Mouse (Mus musculus) right cerebral cortex, postnatal 4 days (tissue): Measurements from ENCODE around the gene Emilin2.
"Not testable (repeated sequence)": the region's sequence is repeated elsewhere in the genome, so short reads cannot be mapped to it uniquely, and the experiment has no call there.

Source experiments
- DNase-seq: peaks from one replicate; pipeline ENCODE4 v3.0.0-alpha.2; 2022

Gene Emilin2

DNA sequence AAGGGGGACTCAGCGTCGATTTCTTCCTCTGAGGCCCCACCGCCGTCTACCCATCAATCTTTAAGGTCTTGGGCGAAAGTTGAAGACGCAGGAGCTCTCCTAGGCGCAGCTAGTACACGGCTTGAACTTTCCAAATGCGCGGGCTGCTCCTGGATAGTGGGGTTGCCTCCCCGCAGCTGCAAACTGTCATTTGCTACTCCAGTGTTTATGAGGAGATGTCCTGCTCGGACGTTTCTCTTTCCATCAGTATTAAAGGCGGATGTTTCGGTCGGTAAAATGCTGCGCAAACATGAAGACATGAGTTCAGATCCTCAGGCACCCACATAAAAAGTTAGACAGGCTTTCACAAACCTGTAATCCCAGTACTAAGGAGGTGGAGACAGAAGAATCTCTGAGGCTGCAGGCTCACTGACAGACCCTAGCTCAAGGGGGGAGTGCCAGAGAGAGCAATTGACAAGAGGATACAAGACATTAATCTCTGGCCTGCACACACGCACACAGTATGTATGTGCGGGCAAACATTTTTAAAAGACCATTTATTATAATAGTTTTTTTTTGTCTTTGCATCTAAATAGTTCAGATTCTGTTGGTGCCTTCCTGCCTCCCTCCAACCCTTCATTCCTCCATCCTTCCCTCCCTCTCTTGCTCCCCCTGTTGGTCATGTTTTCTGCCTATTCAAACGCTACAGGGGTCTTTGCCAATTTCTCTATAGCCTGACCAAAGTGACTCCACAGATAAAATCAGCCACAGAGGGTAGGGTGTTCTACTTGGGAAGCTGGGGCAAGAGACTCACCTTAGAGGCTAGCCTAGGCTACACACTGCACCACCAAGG, at the start of gene Emilin2:
Gene Emilin2 (minus strand): TSS at position 639 of the 832 bp plus-strand sequence.
- DNase-seq: no peak

DNA sequence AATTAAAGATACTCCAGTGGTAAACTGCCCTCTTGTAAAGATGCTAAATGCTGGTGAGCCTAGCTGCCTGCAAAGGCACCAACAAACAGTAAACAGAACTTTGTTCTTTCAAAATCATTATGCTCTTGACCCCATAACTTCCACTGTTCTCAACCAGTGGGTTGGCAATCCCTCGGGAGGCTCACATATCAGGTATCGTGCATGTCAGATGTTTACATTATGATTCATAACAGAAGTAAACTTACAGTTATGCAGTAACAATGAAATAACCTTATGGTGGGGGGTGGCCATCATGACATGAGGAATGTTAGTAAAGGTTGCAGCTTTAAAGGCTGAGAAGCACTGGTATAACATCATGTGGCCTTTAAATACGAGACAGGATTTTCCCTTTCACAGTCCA, 43.7 kb upstream of the Emilin2 start:
- no peak for DNase-seq

DNA sequence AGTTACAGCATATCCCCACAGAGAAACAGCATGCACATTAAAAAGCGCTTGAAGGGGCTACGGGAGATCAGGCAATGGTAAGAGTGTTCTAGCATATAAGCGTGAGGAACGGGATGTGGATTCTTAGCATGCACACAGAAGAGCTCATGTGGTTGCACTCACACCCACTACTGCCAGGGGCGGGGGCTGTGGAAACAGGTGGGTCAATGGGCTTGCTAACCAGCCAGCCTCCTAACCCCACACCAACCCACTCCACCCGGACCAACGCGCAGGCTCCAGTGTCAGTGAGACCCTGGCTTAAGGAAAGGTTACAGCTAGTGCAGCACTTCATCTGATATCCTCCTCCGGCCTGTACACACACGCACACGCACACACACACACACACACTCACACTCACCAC, 42.4 kb upstream of the Emilin2 start:
- DNase-seq: no peak

DNA sequence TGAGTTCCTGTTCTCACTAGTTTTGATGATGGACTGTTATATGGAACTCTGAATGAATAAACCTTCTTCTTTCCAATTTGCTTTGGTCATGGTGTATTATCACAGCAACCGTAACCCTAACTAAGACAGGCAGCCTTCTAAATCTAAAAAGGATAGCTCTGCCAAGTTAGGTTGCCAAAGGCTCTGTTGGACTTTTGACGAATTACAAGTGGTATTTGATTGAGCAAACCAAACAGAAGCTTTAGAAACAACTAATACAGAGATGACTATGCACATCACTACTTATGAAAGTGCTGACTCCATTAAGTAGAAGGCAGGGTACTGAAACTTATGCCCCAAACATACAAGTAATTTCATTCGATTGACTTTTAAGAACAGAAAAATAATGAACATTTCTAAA, 36.4 kb upstream of the Emilin2 start:
- DNase-seq: no peak

DNA sequence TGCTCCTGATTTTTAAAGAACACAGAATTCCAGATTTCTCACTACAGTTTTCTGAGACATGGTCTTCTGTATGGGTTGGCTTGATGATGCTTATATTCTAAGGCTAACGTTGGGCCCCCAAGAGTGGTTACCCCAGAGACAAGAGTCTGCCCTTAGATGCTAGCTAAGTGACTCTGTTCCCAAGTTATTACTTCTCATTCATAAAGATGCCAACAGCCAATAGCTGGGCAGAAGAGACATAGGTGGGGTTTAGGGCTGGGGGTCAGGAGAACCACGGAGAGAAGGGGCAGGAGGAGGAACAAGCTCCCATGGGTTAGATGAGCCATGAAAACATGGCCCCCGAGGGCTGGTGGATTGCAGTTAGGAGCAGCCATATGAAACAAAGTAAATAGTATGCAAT, 30.2 kb upstream of the Emilin2 start:
- no peak for DNase-seq

DNA sequence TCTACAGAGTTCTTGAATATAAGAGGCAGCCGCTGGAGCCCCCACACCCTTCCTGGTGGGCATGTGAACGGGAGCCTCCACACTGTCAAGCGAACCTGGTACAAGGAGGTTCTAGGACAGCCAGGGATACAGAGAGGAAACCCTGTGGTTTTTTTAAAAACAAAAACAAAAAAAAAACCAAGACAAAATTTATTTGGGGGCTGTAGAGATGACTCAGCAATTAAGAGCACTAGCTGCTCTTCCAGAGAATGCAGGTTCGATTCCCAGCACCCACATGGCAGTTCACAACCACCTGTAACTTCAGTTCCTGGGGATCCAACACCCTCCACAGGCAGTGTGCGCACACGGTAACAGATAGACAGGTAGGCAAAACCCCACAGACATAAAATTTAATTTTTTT, 26.8 kb upstream of the Emilin2 start:
- no peak for DNase-seq

DNA sequence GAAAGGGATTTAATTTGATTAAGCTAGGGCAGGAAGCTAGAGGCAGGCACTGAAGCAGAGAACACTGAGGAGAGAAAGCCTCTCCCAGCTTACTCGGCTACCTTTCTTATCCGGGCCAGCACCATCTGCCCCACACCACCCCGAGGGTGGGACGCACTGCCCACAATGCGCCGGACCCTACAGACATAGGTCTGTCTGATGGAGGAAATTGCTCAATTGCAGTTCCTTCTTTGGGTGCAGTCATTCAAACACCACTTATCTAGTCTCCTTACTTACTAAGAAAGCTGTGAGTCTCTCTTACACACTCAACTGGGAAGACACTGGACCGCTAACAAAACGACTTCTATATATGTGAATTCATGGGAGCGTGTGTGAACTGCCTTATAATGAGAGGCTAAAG, 25.8 kb upstream of the Emilin2 start:
- DNase-seq: no peak

DNA sequence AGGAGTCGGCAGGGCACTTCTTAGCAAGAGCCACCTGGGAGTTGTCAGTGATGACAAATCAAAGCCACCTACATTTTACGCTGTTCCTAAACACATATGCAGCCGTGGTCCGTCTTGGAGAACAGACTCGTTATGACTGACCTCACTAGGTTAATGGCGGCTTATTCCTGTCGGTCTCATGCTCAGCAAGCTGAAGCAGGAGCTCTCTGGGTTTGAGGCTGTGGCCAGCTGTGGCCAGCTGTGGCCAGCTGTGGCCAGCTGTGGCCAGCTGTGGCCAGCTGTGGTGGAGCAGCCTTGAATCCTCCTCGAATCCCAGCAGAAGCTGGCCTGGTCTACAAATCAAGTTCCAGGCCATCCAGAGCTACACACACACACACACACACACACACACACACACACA, 24.6 kb upstream of the Emilin2 start:
- DNase-seq: no peak

DNA sequence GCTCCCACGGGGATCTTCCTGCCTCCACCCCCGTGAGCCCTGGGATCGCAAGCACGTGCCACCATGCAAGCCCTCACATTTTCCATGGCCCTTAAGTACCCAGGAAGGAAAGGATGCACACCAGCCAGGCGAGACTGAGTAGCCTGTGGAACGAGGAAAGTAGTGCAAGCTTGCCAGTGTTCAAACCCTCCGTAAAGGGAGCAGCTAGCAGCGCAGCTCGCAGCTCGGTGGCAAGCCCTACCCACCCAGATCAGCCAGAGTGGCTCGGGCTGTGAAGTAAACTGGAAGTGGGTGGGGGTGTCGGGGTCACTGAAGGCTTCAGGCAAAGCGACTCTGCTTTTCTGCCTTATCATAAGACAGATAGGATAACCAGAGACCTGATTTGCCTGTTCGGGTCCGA, 20.5 kb upstream of the Emilin2 start:
- no peak for DNase-seq

DNA sequence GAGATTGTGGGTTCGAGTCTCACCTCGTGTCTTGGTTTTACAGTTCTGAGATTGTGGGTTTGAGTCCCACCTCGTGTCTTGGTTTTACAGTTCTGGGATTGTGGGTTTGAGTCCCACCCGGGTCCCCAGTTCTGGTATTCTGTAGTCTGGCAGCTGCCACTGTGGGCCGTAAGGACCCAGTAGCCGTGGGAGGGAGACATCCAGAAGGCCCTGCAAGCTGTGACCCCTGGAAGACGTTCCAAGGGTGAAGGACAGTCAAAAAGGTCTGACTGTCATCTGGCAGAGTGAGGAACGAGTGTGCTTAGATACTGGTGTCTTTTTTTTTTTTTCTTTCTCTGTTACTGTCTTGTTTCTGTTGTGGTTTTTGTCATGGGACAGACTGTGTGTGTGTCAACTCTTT, 9.0 kb upstream of the Emilin2 start:
- not testable (repeated sequence) for DNase-seq

DNA sequence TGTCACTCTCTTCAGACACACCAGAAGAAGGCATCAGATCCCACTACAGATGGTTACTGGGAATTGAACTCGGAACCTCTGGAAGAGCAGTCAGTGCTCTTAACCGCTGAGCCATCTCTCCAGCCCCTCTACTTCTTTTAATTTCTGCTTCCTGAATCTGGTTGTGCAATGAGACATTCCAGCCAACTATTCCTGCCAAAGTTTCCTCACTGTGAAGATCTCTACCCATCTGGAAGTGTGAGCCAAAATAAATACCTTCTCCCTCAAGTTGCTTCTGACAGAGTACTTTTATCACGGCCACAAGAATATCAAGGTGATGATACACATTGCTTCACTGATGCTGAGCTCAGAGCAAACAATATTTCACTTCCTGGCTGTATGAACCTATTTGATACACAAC, 7.6 kb upstream of the Emilin2 start:
- DNase-seq: no peak

DNA sequence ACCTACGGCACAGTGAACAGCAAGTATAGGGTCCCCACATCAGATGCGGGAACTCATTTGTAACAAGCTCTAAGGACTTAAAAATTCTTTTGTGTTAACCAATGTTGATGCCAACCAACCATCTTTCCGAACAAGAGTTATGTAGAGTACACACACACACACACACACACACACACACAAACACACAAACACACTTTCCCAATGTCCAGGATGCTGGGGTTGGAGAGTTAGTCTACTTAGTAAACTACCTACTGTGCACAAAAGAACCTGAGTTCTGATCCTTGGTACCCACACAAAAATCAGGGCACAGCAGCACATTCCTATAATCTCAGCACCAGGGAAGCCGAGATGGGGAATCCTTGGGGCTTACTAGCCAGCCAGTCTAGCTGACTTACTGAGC, 5.8 kb upstream of the Emilin2 start:
- DNase-seq: no peak

DNA sequence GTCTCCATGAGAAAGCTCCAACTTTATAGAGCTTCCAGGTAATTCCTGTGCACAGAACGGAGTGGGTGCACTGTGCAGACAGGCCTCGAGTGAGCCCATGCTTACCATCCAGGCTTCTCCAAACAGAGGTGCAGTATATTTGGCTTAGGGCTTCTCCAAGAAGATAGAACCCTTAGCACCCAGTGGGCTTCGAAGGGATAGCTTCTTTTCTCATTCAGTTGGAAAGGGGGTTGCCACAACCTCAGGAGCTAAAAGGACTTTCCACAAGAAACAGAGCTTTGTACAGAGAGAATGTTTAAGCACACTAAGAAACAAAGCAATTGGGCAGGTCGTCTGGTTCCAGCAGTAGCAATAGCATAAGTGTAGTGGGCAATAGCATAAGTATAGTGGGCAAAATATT, 2.5 kb upstream of the Emilin2 start:
- no peak for DNase-seq

DNA sequence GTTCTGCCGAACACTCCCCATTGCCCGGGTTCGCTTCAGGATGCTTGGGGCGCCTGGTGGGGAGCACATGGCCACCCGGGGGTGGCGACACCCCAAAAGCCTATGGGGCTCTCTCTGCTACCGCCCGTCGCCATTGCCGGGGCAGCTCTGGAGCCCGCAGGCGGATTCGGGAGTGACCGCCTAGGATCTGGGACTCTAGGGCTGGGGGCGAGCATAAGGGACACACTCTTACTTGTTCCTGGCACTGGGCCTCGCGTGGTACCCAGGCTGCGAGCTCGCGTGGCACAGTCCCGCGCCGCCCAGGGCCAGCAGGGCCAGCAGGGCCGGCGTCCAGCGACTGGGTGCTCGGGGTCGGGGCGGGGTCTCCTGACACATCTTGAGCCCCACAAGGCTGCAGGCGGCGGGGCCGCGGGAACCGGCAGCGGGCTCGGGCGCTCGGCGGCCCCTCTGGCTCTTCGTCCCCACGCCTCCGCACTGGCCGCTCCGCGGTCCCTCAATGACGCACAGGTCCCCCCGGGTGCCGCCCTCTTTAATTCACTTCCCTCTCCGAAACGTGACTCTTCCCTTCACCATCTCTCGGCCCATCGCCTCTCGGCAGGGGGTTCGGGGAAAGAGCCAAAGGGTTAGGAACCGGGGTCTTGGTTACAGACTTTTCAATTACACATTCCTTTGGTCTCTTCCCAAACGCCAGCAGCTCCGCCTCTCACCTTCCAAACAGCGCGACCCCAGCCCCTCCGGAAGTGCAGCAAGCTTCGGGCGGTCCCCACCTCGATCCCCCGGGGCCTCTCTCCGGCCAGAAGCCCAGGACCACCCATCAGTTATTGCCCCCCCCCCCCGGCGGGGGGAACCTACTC, 1.1 kb downstream of the Emilin2 start:
- DNase-seq: peak; percentile 25

DNA sequence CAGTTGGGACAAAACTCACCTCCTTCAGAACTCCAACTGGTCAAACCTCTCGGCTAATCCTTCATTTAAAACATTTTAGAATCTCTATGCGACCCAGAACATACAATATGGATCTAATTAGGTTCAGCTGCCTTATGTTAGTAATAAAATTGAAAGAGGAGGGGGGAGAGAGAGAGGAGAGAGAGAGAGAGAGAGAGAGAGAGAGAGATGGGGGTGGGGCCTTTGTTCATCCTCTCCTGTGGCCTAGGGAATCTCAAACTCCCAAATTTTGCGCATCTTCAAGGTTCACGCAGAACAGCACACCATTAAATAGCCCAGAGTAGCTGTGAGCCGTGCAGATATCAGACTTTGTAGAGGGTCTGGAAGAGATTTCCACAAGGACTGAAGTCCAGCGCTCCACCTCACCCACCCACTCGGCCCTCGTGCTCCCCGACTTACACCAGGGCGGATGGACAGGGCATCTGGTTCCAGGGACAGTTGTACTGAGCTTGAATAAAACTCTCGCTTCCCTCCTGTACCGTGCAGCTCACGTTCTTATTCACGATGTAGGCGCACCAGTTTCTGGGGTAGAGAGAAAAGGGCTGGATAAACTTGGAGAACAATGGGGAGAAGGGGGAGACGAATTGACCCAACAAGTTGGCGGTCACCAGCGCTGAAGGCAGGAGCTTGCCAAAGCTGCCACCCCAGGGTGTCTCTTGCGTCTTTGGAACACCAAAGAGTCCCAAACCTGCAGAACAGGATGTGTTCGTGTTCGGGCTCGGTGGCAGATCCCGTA, 1.9 kb downstream of the Emilin2 start:
- DNase-seq: no peak

DNA sequence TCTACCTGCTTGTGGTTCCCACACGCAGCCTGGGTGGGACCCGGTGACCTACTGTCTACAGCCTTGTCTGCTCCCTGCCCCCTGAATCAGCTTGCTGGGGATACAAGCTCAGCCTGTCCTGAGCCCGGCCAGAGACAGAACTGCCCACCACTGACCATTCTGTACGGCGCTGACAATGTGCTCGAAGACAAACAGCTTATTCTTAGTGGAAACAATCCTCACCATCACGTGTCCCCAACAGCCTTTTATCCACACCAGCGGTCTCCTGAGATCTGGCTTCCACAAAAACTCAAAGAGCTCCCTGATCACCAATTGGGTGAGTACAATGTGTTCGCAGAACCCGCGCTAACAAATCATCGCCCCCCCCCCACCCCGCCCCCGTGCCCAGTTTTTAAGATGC, 2.6 kb downstream of the Emilin2 start:
- no peak for DNase-seq

DNA sequence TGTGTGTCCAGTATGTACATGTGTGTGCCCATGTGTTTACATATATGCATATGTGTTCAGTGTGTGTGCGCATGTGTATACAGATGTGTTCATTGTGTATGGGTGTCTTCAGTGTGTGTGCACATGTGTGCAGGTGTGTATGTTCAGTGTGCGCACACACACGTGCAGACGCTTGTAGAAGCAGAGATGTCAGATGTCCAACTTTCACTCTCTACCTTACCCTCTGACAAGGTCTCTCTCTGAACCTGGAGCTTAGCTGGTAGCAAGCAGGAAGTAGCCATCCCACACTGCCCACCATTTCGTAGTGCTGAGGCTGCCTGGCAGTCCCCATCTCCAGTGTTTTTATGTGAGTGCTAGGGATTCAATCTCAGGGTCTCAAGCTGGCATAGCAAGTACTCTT, 3.5 kb downstream of the Emilin2 start:
- no peak for DNase-seq

DNA sequence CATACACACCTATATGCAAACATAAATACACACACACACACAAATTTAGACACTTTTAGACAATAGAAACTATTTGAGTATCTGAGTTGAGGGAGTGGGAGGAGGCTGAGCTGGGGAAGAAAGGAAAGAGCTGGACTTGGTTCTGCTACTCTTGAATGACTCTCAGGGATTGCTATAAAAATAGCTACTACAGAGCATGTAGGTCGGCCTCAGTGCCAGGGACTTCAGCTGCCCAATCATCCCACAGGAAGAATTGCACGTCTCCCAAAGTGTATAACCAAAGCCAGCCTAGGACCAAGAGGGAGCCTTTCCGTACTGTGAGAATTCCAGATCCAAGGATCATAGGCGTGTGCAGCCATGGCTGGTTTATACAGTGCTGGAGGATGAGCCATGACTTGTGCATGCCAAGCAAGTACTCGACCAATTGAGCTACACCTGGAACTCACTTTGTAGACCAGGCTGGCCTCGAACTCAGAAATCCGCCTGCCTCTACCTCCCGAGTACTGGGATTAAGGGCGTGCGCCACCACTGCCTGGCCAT, 4.5 kb downstream of the Emilin2 start:
- DNase-seq: no peak

DNA sequence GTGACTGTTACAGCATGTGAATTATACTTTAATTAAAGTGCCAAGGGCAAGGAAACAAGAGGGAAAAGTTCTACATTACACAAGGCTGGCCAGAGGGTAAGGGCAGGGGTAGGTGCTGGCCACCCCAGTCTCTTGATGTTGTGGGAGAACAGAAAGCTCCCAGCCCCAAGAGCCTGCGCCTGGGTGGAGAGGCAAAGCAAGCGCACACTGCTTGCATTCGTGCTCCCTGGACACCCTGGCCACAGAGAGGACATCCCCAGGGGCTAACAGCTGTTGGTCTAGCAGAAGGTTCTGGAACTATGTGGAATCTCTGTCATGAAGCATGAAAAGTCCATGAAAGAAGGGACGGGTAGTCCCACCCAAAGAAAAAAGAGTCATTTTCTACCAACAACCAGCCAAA, 5.1 kb downstream of the Emilin2 start:
- DNase-seq: no peak

DNA sequence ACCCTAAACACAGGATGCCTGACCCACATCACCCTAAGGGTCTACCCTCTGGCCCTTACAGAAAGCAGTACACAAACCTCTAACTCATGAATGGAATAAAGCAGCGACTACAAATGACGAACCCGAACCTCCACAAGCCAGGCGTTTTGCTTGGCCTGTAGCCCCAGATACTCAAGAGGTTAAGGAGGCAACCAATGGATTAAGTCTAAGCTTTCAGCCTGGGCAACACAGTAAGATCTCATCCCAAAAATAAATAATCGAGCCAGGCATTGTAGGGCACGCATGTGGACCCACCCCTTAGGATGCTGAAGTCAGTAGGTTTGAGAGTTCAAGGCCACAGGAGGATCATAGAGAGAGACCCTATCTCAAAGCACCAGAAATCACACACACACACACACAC, 5.7 kb downstream of the Emilin2 start:
- no peak for DNase-seq

DNA sequence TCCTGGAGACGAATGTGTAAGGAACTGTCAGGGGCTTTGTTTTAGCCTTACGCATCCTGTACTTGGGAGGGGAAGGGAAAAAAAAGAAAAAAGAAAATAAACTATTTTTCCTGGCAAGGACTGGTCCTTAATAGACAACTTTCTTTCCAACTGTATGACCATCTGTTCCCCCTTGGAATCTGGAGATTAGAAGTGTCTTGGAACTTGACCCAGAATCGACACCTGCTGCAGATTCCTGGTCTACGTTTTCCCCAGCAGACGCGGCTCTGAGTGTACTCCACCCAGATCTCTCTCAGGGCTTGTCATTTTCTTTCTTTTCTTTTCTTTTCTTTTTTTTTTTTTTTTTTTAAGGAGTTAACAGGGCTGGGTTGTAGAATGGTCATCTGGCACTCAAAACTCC, 8.3 kb downstream of the Emilin2 start:
- no peak for DNase-seq

DNA sequence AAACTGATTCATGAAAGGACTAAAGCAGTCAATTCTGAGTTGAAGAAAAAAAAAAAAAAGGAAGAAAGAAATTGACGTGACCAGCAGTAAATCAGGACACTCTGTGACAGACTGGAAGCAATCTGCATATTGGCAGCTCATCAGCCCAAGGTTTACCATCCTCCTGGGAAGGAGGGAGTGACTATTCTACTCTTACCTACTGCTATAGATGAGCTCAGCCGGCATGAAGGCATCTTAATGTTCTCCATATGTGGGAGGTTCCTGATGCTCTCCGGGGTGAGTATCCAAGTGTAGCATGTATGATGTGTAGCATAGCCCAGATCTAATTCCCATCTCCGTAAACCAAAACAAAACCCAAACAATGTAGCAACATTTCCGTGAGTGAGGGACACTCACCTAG, 10.4 kb downstream of the Emilin2 start:
- no peak for DNase-seq

DNA sequence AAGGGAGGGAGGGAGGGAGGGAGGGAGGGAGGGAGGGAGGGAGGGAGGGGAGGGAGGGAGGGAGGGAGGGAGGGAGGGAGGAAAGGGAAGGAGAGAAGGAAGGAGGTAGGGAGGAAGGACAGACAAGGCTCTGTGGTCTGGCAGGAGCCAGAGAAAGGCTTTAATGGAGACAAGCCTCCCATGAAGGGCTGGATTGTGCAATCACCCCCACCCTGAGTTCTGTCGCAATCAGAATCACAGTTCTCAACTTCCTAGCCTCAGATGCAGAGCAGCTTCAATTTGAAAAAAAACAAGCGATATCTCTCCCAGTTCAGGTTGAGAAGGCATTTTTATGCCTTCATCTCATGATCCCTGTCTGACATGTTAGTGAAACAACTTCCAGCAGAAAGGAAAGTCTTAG, 11.4 kb downstream of the Emilin2 start:
- no peak for DNase-seq
